Mouse (Mus musculus): Measurements from ENCODE around the gene Atrnl1.

Gene Atrnl1

GRCm38 (mm10) chr19:58064116-58065000, 453.5 kb downstream of the Atrnl1 start:
- in situ Hi-C loops (cut with MboI; ENCODE audit: low sequenced_read_pairs) = no loop called here

GRCm38 (mm10) chr19:58065001-58065314, 454.1 kb downstream of the Atrnl1 start:
- in situ Hi-C loops (cut with MboI; ENCODE audit: low sequenced_read_pairs) = no loop called here

- in situ Hi-C loops (cut with MboI; ENCODE audit: low sequenced_read_pairs) = no loop called here
Observed at GRCm38 (mm10) chr19:58065514-58065913, 454.7 kb downstream of the Atrnl1 start.

DNA sequence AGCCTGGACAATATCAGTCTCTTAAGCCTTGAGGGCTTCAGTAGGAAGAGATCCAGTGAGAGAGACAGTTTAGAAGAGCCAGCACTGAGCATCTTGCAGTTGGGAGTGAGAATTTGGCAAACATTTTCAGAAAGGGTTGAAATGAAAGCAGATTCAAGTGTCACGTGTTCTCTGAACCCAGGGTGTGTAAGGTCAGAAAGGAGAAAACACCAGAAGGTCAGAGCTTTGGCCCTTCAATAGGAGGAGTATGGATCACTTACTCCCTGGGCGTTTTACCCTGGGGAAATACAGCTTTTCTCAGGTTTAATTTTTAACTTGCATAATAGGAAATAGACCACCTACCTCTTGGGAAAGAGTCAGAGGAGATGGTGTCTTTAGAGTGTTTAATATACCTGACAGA, 457.3 kb downstream of the Atrnl1 start:
- in situ Hi-C loops (cut with MboI; ENCODE audit: low sequenced_read_pairs) = no loop called here

DNA sequence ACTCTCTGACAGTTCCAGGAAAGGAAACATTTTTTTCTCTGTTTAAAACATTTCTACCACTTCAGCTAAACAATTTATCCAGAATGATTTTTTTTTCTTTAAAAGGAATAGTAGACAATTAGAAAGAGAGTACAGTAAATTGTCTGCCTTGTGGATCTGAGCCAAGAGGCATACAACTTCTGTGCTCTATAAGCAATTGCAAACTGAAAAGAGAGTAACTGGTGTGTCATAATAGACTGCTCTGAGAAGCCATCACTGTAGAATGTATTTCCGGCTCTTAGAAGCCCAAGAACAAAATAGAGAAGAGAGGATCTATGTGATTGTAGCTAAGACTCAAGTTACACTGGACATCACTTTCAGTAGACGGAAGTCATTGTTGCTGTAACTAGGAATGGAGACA, 458.1 kb downstream of the Atrnl1 start:
- in situ Hi-C loops (cut with MboI; ENCODE audit: low sequenced_read_pairs) = no loop called here

- in situ Hi-C loops (cut with MboI; ENCODE audit: low sequenced_read_pairs) = no loop called here
Observed at GRCm38 (mm10) chr19:58072404-58072803, 461.6 kb downstream of the Atrnl1 start.

- in situ Hi-C loops (cut with MboI; ENCODE audit: low sequenced_read_pairs) = no loop called here
Observed at GRCm38 (mm10) chr19:58072846-58073245, 462.0 kb downstream of the Atrnl1 start.

GRCm38 (mm10) chr19:58075252-58075651, 464.4 kb downstream of the Atrnl1 start:
- in situ Hi-C loops (cut with MboI; ENCODE audit: low sequenced_read_pairs) = no loop called here

DNA sequence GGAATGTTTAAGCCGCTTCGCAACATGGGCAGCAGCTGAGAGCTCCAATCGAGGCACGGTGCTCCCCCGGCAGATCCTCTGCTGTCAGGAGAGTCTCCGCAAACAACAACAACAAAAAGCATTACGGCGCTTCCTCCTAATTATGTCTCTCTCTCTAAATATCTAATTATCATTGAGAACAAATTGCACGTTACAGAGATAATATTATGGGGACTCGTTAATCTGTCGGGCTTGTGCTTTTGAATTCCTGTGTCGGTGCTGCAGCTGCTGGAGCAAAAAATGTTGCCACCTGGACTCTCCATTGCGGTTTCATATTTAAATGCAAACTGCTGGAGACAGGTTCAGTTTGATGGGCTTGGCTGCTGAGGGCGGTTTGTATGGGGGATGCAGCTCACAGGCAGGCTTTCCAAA, 466.1 kb downstream of the Atrnl1 start:
- in situ Hi-C loops (cut with MboI; ENCODE audit: low sequenced_read_pairs) = no loop called here

DNA sequence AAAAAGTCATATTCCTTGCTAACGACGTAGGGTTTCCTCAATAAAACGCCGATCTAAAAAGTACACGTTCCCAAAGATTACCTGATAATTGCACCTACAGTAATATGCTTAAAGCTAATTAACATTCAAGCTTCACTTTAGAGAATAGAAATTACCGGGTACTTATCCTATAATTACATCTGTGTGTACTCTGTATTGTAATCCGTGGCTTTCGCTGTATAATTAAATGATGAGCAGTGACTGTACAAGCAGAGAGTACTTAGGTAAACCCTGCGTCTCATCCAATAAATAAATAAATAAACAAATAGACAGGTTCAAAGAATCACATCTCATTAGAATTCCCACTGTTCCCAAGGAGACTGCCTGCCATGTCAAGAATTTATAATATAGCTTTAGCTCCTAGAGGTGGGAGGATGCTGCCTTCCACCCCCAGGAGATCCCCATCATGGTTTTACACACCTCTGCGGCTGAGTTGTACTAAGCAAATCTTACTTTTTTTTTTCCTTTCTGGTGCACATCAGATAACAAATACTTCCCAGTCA, 466.8 kb downstream of the Atrnl1 start:
- in situ Hi-C loops (cut with MboI; ENCODE audit: low sequenced_read_pairs) = no loop called here

DNA sequence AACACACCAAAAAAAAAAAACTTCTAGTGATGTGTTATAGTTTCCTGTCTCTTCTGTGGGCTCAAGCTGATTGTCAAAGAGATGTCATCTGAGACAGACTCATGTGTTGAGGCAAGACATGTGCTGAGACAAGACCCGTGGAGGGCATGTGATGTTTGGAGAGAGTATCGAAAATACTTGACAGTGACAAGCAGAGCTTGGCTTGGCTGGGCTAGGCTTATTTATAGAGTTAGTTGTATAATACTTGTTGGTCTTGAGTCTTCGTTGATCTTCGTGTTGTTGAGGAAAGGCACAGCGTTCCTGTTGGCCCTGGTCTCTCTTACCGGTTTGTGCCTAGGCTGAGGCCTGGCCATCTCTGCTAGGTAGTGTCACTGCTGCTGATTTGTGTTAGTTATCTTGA, 469.3 kb downstream of the Atrnl1 start:
- in situ Hi-C loops (cut with MboI; ENCODE audit: low sequenced_read_pairs) = no loop called here

DNA sequence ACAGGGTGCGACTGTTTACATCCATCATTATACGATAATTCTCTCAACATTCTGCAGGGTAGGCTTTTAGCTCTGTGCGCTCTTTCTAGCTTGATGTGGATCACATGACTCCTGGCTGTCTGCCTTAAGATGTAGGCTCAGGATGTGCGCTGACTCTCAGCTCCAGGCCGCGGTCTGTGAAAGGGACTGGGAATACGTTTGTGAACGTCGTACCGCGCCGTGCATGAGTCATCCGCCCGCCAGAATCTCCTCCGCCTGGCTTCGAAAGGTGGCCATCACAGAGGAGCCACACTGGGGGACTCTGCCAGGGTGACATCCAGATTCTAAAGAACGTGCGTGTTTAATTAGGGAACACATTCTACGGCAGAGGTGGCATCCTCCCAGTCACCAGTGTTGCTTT, 471.9 kb downstream of the Atrnl1 start:
- in situ Hi-C loops (cut with MboI; ENCODE audit: low sequenced_read_pairs) = no loop called here

DNA sequence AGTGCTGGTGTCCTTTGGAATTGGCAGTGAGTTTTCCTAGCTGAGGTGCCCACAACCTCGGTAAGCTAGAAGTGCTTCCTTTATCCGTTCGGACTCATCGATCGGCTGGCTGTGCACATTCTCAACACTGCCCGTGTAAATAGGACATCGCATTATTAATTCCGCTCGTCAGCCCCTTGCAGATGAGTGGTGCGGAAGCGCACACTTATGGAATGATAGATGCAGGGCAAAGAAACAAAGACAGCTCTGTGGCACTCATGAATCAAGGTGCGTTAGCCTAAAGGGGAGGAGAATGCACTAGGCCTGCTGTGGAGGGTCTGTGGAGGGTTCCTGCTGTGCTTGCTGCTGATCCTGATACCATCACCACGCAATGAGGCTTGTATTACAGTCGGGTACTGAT, 474.0 kb downstream of the Atrnl1 start:
- in situ Hi-C loops (cut with MboI; ENCODE audit: low sequenced_read_pairs) = no loop called here

GRCm38 (mm10) chr19:58086734-58087133, 475.9 kb downstream of the Atrnl1 start:
- in situ Hi-C loops (cut with MboI; ENCODE audit: low sequenced_read_pairs) = no loop called here

GRCm38 (mm10) chr19:58087901-58088300, 477.1 kb downstream of the Atrnl1 start:
- in situ Hi-C loops (cut with MboI; ENCODE audit: low sequenced_read_pairs) = no loop called here

GRCm38 (mm10) chr19:58088433-58088832, 477.6 kb downstream of the Atrnl1 start:
- in situ Hi-C loops (cut with MboI; ENCODE audit: low sequenced_read_pairs) = no loop called here

GRCm38 (mm10) chr19:58091911-58092310, 481.1 kb downstream of the Atrnl1 start:
- in situ Hi-C loops (cut with MboI; ENCODE audit: low sequenced_read_pairs) = no loop called here

- in situ Hi-C loops (cut with MboI; ENCODE audit: low sequenced_read_pairs) = no loop called here
Observed at GRCm38 (mm10) chr19:58094781-58095543, 484.1 kb downstream of the Atrnl1 start.

- in situ Hi-C loops (cut with MboI; ENCODE audit: low sequenced_read_pairs) = no loop called here
Observed at GRCm38 (mm10) chr19:58095776-58096175, 484.9 kb downstream of the Atrnl1 start.

GRCm38 (mm10) chr19:58097195-58097594, 486.4 kb downstream of the Atrnl1 start:
- in situ Hi-C loops (cut with MboI; ENCODE audit: low sequenced_read_pairs) = no loop called here

DNA sequence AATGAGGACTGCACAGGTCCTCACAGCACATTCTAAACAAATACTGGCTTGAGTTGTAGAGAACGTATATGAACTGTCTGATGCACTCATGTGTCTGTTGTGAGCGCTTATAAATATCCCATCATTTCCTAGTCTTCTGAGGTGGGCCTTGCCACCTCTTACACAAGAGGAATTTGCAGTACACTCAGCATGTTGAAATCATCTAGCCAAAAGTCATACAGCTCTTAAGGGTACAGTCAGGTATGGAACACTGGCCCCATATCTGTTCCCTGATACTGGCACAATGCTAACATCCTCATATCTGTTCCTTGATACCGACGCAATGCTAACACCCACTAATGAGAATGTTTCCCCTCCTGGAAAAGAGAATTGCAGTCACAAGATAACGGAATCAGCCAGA, 488.7 kb downstream of the Atrnl1 start:
- in situ Hi-C loops (cut with MboI; ENCODE audit: low sequenced_read_pairs) = no loop called here

- in situ Hi-C loops (cut with MboI; ENCODE audit: low sequenced_read_pairs) = no loop called here
Observed at GRCm38 (mm10) chr19:58100381-58100780, 489.5 kb downstream of the Atrnl1 start.

Data from CH12F3 (cell line).